Mouse (Mus musculus): ENCODE data around the gene Slc38a11. TPM values are rescaled to one million over a fixed set of nuclear protein-coding genes. Genes with fewer than 3 reads are reported as not detected.

The Slc38a11 gene
- polyA plus RNA-seq, 1 experiment from 2014 or later = 0.80 TPM

DNA sequence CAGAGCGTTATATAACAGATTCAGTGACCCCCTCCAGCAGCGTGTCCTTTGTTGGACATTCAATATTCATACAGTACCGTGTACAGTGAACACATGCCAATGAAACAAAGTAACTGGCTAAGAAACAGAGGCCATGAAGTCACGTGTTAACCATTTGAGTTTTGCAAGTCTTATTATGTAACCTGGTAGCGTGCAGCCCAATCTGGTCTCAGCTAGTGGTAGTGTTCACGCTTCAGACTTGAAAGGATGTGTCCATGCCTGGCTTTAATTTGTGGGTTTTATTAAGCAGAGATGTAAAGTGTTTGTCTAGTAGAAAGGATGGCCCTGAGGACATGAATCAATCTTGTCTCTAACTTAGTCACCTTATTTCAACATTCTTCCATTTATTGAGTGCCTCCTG lies 95.1 kb downstream of the Slc38a11 start:
- Histone ChIP-seq H3K4me2 (no peak overlapping the region), H3K9ac (no peak overlapping the region), H3K27ac (no peak overlapping the region), H3K27me3 (no peaks in the 10 kb centered on the region), H3K4me3 (no peak overlapping the region), H3K36me3 (ENCODE audit: poor library complexity, severe bottlenecking) (no peaks in the 10 kb centered on the region), H3K4me1 (0 out of 2 replicates have a peak, but pooled peaks cover 7% of the 10 kb centered on the region), H3K9me3 (replicated peaks) (no peaks in the 10 kb centered on the region)
- ATAC-seq = no peak
- WGBS = 90% methylated on average over 6 of the region's 6 CpGs

DNA sequence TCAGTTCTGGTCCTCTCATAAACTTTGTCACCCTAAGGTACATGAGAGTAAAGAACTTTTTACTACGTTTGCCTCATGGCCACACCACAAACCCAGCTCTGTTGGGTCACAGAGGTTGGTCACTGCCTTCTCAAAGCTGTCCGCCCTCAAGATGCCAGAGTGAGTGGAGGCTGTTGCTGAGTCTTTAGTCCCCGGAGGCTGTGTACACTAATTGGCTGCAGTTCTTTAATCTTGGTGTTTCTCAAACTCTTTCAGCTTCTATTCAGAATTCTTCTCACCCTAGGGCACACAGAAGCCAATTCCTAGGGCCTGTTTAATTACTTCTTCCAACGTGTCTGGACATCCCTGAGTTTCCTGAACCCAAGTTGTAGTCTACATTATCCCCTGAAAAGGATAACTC lies 96.0 kb downstream of the Slc38a11 start:
- no peaks in the 10 kb centered on the region for H3K9me3 ChIP-seq (replicated peaks)
- H3K4me3 ChIP-seq = no peak overlapping the region
- no peak overlapping the region for H3K9ac ChIP-seq
- WGBS = 14% methylated on average over 4 of the region's 4 CpGs
- 0 out of 2 replicates have a peak, but pooled peaks cover 7% of the 10 kb centered on the region for H3K4me1 ChIP-seq
- H3K27me3 ChIP-seq = no peaks in the 10 kb centered on the region
- H3K4me2 ChIP-seq = no peak overlapping the region
- ATAC-seq = 0 out of 2 replicates have a peak, but pooled peaks have one; percentile 21
- H3K27ac ChIP-seq = no peak overlapping the region
- no peaks in the 10 kb centered on the region for H3K36me3 ChIP-seq (ENCODE audit: poor library complexity, severe bottlenecking)

DNA sequence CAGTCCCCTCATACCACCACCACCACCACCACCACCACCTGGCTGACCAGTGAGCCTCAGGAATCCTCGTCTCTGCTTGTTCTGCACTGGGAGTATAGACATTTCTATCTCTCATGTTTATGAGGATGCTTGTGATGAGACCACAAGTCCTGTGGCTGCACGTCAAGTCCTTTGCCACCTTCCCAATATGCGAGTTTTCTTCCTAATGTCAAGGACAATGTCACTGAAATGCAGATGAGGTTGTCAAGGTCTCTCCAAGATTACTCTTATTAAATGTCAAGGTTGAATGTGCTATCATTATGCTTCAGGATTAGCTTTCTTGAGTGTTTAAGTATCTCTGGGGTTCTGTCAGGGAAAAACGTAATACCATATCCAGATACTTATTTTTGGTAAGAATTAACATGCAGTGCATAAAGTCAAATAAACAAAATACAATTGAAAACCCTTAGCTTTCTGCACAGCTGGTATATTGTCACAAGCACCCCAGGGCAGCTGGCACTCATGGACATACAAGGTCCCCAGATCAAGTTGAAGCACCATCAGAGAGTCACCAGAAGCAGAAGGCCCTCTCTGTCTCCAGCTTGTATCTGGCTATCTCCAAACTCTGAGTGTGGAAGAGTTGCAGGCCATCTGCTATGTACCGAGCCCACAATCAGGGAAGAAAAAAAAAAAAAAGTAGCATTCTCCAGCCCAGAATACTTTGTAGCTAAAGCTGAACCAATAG lies 97.1 kb downstream of the Slc38a11 start:
- Histone ChIP-seq H3K4me3 (no peak overlapping the region), H3K36me3 (ENCODE audit: poor library complexity, severe bottlenecking) (no peaks in the 10 kb centered on the region), H3K27me3 (no peaks in the 10 kb centered on the region), H3K9me3 (replicated peaks) (no peaks in the 10 kb centered on the region), H3K4me2 (no peak overlapping the region), H3K4me1 (0 out of 2 replicates have a peak, but pooled peaks cover 7% of the 10 kb centered on the region), H3K9ac (no peak overlapping the region), H3K27ac (no peak overlapping the region)
- no peak for ATAC-seq
- WGBS = 86% methylated on average over 5 of the region's 5 CpGs

Small RNA genes within 50 kb of the gene (microRNA-seq; reads per million reads assigned to microRNA genes)
- gene Mir6337 = not detected

Other genes starting within 250 kb of the Slc38a11 start
- gene Cobll1, start 124.6 kb downstream of the Slc38a11 start, polyA plus RNA-seq (2015; fragmentation: Nextera tagmentation; extraction: Ambion mirVana) = 2.2 and 2.7 TPM in 2 replicates
- gene Scn3a, start 203.6 kb upstream of the Slc38a11 start, polyA plus RNA-seq (2015; fragmentation: Nextera tagmentation; extraction: Ambion mirVana) = 31.3 and 34.6 TPM in 2 replicates